Mouse (Mus musculus) 416B (cell line): ENCODE data around the gene B020031M17Rik.
"Not testable (repeated sequence)": the region's sequence is repeated elsewhere in the genome, so short reads cannot be mapped to it uniquely, and the experiment has no call there.

Experiments used
- DNase-seq: peaks from one replicate; pipeline ENCODE4 v3.0.0; 2011; ENCODE audit warnings: low read depth

B020031M17Rik gene

DNA sequence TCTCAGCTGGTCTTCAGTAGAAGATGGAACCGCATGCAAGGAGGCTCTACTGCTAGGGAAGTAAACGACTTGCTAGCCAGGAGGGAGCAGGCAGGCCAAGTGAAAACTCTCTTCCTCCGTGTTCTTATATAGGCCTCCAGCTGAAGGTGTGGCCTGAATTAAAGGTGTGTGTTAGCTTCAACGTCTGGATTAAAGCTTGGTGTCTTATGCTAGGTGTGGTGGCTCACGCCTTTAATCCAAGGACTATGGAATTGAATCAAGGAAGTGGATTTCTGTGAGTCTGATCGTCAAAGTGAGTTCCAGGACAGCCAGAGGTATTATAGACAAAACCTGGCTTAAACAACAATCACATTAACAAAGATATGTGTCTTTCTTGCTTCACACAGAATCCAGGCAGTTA lies at the start of gene B020031M17Rik:
Gene B020031M17Rik, minus strand, starts transcription at position 101 of the 400 bp plus-strand sequence.
- DNase-seq = not testable (repeated sequence)

DNA sequence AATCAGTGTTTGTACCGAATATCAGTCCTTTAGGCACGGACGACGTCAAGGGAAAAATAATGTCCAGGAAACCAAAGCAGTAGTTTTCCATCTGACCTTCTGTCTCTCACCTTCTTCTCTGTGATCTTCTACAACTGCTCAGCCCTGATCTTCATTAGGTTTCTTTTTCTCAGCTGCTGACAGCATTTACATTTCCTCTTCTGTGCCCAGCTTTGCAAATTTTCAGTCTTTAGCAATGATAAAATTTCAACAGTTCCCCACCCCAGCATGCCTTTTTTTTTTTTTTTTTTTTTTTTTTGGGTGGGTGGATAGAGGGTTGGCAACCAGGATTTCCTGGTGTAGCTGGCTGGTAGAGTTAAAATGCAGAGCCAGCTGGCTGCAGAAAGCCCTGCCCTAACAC lies 48.6 kb upstream of the B020031M17Rik start:
- not testable (repeated sequence) for DNase-seq

GRCm38 (mm10) chr13:119998442-119999086 lies 48.0 kb upstream of the B020031M17Rik start:
- DNase-seq = not testable (repeated sequence)

GRCm38 (mm10) chr13:119991917-119992496 lies 41.4 kb upstream of the B020031M17Rik start:
- not testable (repeated sequence) for DNase-seq

- DNase-seq = not testable (repeated sequence)
Observed at GRCm38 (mm10) chr13:119991264-119991663, 40.7 kb upstream of the B020031M17Rik start.

- DNase-seq = not testable (repeated sequence)
Observed at GRCm38 (mm10) chr13:119969163-119969562, 18.6 kb upstream of the B020031M17Rik start.

- not testable (repeated sequence) for DNase-seq
Observed at GRCm38 (mm10) chr13:119968193-119968592, 17.6 kb upstream of the B020031M17Rik start.

DNA sequence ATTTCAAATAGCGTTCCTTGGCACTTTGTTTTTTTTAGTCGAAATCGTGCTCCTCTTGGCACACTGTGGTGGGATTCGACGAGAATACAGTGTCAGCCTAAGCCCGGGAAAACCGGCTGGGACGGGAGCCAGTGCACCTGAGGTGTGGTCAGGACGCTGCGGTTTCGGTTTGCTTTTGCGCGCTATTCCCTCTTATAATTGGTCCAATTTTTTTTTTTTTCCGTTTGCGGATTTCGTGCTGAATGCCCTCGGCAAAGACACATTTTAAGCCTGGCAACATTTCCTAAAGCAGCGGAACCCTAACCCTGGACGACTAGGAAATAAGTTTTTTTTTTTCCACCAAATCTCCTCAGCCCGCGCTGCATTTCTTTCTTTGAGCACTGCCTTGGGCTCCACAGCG lies 15.4 kb upstream of the B020031M17Rik start:
- DNase-seq = not testable (repeated sequence)

DNA sequence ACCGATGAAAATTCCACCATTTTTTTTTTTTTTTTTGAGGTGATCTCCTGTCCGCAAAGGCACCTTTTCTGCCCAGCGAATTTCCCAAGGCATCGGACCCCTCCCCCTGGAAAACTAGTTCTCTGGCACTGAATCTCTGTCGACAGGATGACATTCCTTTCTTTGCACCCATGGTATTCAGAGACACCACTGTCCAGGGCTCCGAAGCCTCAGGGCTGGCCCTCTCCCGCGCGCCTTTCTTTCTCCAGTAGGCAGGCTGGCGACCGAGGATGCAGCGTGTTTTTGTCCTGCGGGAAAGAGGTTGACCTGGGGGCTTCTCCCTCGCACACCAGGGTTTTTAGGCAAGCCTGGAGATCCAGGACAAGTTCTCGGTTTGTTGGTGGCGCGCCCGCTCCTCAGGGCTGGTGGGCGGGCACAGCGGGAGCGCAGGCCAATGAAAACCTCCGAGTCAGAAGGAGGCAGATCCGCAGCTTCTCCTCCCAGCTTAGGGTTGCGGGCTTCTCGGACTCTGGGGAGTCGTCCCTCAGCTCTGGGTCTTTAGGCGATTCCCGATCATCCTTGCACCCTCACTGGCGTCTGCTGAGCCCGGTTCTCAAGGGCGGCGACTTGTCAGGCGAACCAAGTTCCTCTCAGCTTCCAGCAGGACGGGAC lies 14.8 kb upstream of the B020031M17Rik start:
- not testable (repeated sequence) for DNase-seq

DNA sequence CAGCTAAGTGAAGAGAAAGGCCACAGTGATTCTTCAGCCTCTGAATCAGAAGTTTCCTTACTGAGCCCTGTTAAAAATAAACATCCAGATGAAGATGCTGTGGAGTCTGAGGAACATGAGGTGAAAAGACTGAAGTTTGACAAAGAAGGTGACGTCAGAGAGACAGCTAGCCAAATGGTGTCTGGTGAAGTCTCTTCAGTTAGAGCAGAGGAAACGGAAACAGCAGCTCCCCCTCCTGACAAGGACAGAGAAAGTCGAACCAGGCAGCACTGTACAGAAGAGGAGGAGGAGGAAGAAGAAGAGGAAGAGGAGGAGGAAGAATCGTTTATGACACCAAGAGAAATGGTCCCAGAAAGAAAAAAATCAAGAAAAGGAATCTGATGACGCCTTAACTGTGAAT lies 12.2 kb upstream of the B020031M17Rik start:
- not testable (repeated sequence) for DNase-seq

DNA sequence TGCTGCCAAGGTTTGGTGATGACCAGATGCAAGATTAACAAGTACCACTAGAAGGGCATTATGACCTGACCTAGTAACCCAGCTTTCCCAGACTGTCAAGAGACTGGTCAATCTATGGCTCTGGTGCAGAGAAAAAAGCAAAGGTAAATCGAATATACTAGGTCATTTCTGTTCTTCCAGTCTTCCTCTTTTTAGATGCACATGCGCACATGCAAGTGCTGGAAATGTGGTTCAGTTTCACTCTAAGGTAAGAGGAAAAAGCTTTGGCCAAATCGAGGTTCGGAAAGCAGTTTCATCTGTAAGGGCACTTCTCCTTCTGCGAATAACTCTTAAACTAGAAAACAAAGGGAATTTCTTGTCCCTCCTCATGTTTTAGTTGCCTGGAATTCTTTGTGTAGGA lies 5.0 kb upstream of the B020031M17Rik start:
- not testable (repeated sequence) for DNase-seq

GRCm38 (mm10) chr13:119955089-119955488 lies 4.5 kb upstream of the B020031M17Rik start:
- DNase-seq = not testable (repeated sequence)

GRCm38 (mm10) chr13:119929172-119929571 lies 21.4 kb downstream of the B020031M17Rik start, which contains the start of gene Gm21761:
Gm21761 (minus strand) TSS chr13:119929272.
- not testable (repeated sequence) for DNase-seq

DNA sequence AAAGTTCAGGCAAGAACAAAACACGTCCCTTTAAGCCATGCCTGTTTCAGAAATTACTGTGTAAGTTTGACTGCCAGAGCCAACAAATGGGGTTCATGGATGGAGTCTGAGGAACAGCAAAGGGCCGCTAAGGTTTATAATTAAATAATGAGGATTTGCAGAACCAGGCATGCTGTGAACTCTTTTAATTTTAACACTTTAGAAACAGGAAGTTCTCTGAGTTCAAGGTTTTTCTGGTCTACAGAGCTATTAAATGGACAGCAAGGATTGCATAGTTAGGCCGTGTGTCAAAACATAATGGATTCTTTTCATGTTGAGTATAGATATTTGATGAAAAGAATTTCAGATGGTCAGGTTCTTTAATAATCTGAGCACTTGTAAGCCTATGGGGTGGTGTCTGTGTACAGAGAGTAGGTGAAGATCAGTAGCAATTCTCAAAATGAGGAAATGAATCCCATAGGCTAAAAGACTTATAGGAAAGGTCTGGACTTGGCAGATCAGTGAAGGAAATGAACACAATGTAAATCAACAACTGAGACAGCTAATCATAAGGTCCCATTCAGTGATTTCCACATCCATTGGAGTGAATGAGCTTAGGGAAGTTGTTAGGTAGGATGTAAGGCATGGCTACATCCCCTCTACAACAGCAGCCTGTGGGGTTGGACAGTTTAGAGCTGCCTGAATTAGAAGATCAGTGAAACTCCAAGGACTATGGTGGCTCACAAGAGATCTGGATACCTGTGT lies 25.8 kb downstream of the B020031M17Rik start:
- not testable (repeated sequence) for DNase-seq

GRCm38 (mm10) chr13:119916966-119917722 lies 33.5 kb downstream of the B020031M17Rik start:
- not testable (repeated sequence) for DNase-seq

- not testable (repeated sequence) for DNase-seq
Observed at GRCm38 (mm10) chr13:119916449-119916848, 34.2 kb downstream of the B020031M17Rik start.
